Mouse (Mus musculus) limb, embryonic 14.5 days (tissue): ENCODE results near the gene Noxa1. TPM values are rescaled to one million over a fixed set of nuclear protein-coding genes. Genes with fewer than 3 reads are reported as not detected.

ENCODE experiments used
- ATAC-seq: fragments of 200-750 bp; cut with Nextera tagmentation; 2 replicates; pipeline ENCODE4 v1.8.0; 2017; ENCODE audit warnings: low read depth, moderate number of reproducible peaks, moderate TSS enrichment; ENCODE audit not compliant: low FRiP score
- DNase-seq: peaks from one replicate; pipeline ENCODE4 v3.0.0-alpha.2; 2015; ENCODE audit warnings: low spot score
- H3K27ac ChIP-seq: fragments of 300-500 bp; sonication (generic); replicated peaks from 2 replicates; pipeline ENCODE4 v1.5.1; 2014; ENCODE audit warnings: low read depth, mild to moderate bottlenecking, low read length, moderate library complexity, mixed read lengths
- H3K27me3 ChIP-seq: fragments of 300-500 bp; sonication (generic); 2 replicates; pipeline ENCODE4 v1.6.1; 2014; ENCODE audit warnings: low read length, mixed read lengths; ENCODE audit not compliant: control insufficient read depth, insufficient read depth
- H3K36me3 ChIP-seq: fragments of 300-500 bp; sonication (generic); 2 replicates; pipeline ENCODE4 v1.6.1; 2014; ENCODE audit warnings: mild to moderate bottlenecking, low read length, moderate library complexity, mixed read lengths; ENCODE audit not compliant: control insufficient read depth, insufficient read depth
- H3K4me1 ChIP-seq: fragments of 300-500 bp; sonication (generic); 2 replicates; pipeline ENCODE4 v1.6.1; 2014; ENCODE audit warnings: antibody characterized with exemption, low read length, mixed read lengths; ENCODE audit not compliant: control insufficient read depth, insufficient read depth
- H3K4me2 ChIP-seq: fragments of 300-500 bp; sonication (generic); replicated peaks from 2 replicates; pipeline ENCODE4 v1.6.1; 2014; ENCODE audit warnings: low read depth, mild to moderate bottlenecking, low read length, moderate library complexity; ENCODE audit not compliant: severe bottlenecking
- H3K4me3 ChIP-seq: fragments of 300-500 bp; sonication (generic); replicated peaks from 2 replicates; pipeline ENCODE4 v1.5.1; 2014; ENCODE audit warnings: low read length
- H3K9ac ChIP-seq: fragments of 300-500 bp; sonication (generic); 2 replicates; pipeline ENCODE4 v1.6.1; 2014; ENCODE audit warnings: mild to moderate bottlenecking, low read depth, low read length, moderate library complexity; ENCODE audit not compliant: severe bottlenecking
- H3K9me3 ChIP-seq: fragments of 300-500 bp; sonication (generic); 2 replicates; pipeline ENCODE4 v1.6.1; 2016; ENCODE audit warnings: low read length; ENCODE audit not compliant: control insufficient read depth
- POLR2A ChIP-seq: fragments of 200-500 bp; IDR thresholded peaks from 2 replicates; pipeline ENCODE4 v1.8.0; 2012; ENCODE audit warnings: inconsistent platforms, mild to moderate bottlenecking, moderate library complexity, borderline replicate concordance; ENCODE audit not compliant: insufficient read depth, insufficient read length; ENCODE audit errors: extremely low read depth
- WGBS: fragments of 180-500 bp; shearing (Covaris S2); extraction: QIAGEN DNeasy Blood & Tissue Kit; methylation state at CpG from one replicate; pipeline ENCODE4 v1.1.7; 2014; 5-methylcytosine and 5-hydroxymethylcytosine counted together
- polyA plus RNA-seq, 2 experiments: library from polyadenylated mRNA; depleted of rRNA in 1 of 2; stranded (reverse) in 1 of 2; unstranded in 1 of 2; fragments of >200 nt; fragmentation: Nextera tagmentation in 1 of 2; extraction: Ambion mirVana in 1 of 2; gene quantifications; 2 replicates each; pipeline versions ENCODE4 v1.2.1 to v1.2.3; 2012 to 2014

Gene Noxa1
- polyA plus RNA-seq, 2 experiments = 0.13 to 0.15 TPM

- 59% methylated on average over 5 of the region's 5 CpGs for WGBS
- Histone ChIP-seq H3K9me3 (no peaks in the 10 kb centered on the region), H3K27me3 (peaks cover 3% of the 10 kb centered on the region; the same call in 1 of the 2 replicates), H3K9ac (no peak overlapping the region), H3K4me2 (no peak overlapping the region), H3K27ac (no peak overlapping the region), H3K36me3 (no peaks in the 10 kb centered on the region), H3K4me1 (no peaks in the 10 kb centered on the region), H3K4me3 (no peak overlapping the region)
- no peak for ATAC-seq
- DNase-seq = no peak
- TF ChIP-seq POLR2A = no peak
These were observed 4.0 kb upstream of the Noxa1 start for GRCm38 (mm10) chr2:25098956-25099355.

DNA sequence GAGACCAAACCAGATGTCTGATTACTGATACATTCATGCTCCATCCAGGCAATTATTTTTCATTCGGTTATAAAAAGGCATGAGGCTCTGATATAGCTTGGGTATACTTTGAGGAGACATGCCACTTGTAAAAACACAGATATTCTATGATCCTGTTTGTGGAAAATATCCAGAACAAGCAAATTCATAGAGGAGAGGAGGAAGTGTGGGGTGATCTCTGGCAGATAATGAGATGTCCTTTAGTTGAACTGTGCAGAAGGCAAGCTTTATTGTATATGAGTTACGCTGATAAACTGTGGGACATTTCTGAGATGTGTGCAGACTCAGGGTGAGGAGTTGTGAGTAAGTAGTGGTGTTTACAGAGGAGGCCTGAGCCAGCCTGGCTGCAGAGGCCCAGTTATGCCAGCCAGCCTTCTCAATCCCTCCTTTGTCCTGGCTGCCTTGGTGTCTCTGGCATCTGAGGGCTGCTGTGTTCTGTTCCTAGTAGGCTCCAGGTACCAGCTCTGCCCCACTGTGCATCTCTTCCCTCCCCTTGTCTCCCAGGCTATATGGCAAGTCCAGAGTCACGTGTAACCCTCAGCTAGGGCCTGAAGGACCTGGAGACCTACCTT is 3.2 kb upstream of the Noxa1 start:
- WGBS = 63% methylated on average over 3 of the region's 3 CpGs
- ATAC-seq = no peak
- H3K4me1 ChIP-seq = no peaks in the 10 kb centered on the region

DNA sequence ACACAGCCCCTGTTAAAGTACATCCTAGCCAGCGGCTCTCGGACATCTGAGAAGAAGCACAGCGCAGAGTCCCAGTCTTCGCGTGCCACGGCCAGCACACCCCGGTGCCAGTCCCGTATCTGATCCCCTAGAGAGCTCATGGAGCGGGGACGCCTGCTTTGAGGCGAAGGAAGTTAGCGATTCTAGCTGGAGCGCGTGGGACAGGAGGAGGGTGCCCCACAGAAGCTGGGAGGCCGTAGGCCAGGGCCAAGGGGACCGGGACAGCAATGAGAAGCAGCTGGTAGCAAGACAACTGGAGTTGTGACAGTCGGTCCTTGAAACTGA is 202 bp downstream of the Noxa1 start:
- H3K27me3 ChIP-seq = peaks cover 3% of the 10 kb centered on the region; the same call in 1 of the 2 replicates
- H3K9ac ChIP-seq = no peak overlapping the region
- no peak overlapping the region for H3K27ac ChIP-seq
- no peaks in the 10 kb centered on the region for H3K9me3 ChIP-seq
- ATAC-seq (no peak), DNase-seq (no peak)
- H3K4me1 ChIP-seq = no peaks in the 10 kb centered on the region
- no peak overlapping the region for H3K4me3 ChIP-seq
- H3K4me2 ChIP-seq = peak overlapping the region; percentile 11; the same call in 1 of the 2 replicates
- WGBS = 48% methylated on average over 17 of the region's 17 CpGs
- TF ChIP-seq POLR2A = no peak
- no peaks in the 10 kb centered on the region for H3K36me3 ChIP-seq

More for the DNA sequence above, 3.2 kb upstream of the Noxa1 start:
- H3K27me3 ChIP-seq = peaks cover 3% of the 10 kb centered on the region; the same call in 1 of the 2 replicates
- H3K36me3 ChIP-seq = no peaks in the 10 kb centered on the region
- 0 out of 2 replicates have a peak overlapping the region, but pooled peaks have one; percentile 4 for H3K9ac ChIP-seq
- H3K4me2 ChIP-seq = no peak overlapping the region
- H3K9me3 ChIP-seq = no peaks in the 10 kb centered on the region
- no peak overlapping the region for H3K4me3 ChIP-seq
- TF ChIP-seq POLR2A = no peak
- no peak overlapping the region for H3K27ac ChIP-seq
- DNase-seq = no peak

- Histone ChIP-seq H3K4me3 (no peak overlapping the region), H3K36me3 (no peaks in the 10 kb centered on the region), H3K27ac (no peak overlapping the region), H3K4me2 (no peak overlapping the region), H3K27me3 (no peaks in the 10 kb centered on the region), H3K9ac (no peak overlapping the region), H3K9me3 (no peaks in the 10 kb centered on the region), H3K4me1 (no peaks in the 10 kb centered on the region)
- WGBS = 86% methylated on average over 3 of the region's 3 CpGs
- DNase-seq = no peak
- TF ChIP-seq POLR2A = no peak
- ATAC-seq = no peak
These were observed 6.3 kb downstream of the Noxa1 start for GRCm38 (mm10) chr2:25088636-25089035.

GRCm38 (mm10) chr2:25087842-25088241 is 7.1 kb downstream of the Noxa1 start:
- no peaks in the 10 kb centered on the region for H3K27me3 ChIP-seq
- no peak overlapping the region for H3K9ac ChIP-seq
- H3K4me3 ChIP-seq = no peak overlapping the region
- ATAC-seq (no peak), DNase-seq (no peak)
- WGBS = 96% methylated on average over 2 of the region's 2 CpGs
- no peaks in the 10 kb centered on the region for H3K9me3 ChIP-seq
- TF ChIP-seq POLR2A = no peak
- H3K36me3 ChIP-seq = no peaks in the 10 kb centered on the region
- no peak overlapping the region for H3K4me2 ChIP-seq
- no peaks in the 10 kb centered on the region for H3K4me1 ChIP-seq
- no peak overlapping the region for H3K27ac ChIP-seq
